Mouse (Mus musculus) C2C12 (cell line): Measurements from ENCODE around the gene Tgfa. TPM values are rescaled to one million over a fixed set of nuclear protein-coding genes. Genes with fewer than 3 reads are reported as not detected.

Experiments used
- H3K27me3 ChIP-seq: one replicate; pipeline ENCODE4 v1.6.1; 2011; ENCODE audit not compliant: control insufficient read depth, insufficient read depth, insufficient read length
- H3K36me3 ChIP-seq: one replicate; pipeline ENCODE4 v1.6.1; 2011; ENCODE audit not compliant: control insufficient read depth, insufficient read depth
- H3K4me3 ChIP-seq: one replicate; pipeline ENCODE4 v1.5.1; 2011; ENCODE audit warnings: mild to moderate bottlenecking, control low read depth; ENCODE audit not compliant: poor library complexity, insufficient read depth, severe bottlenecking
- H3K79me2 ChIP-seq: one replicate; pipeline ENCODE4 v1.6.1; 2011; ENCODE audit not compliant: control insufficient read depth, insufficient read depth
- H3K79me3 ChIP-seq: one replicate; pipeline ENCODE4 v1.6.1; 2011; ENCODE audit warnings: low read depth, control low read depth
- H3ac ChIP-seq: one replicate; pipeline ENCODE3; 2011; ENCODE audit warnings: low read depth; ENCODE audit not compliant: control insufficient read depth, insufficient read length
- CEBPB ChIP-seq: IDR thresholded peaks from one replicate; pipeline ENCODE4 v1.6.1; 2011; ENCODE audit warnings: low read depth, mild to moderate bottlenecking, control low read depth, moderate library complexity
- CTCF ChIP-seq: IDR thresholded peaks from one replicate; pipeline ENCODE4 v1.5.1; 2011; ENCODE audit not compliant: control insufficient read depth, insufficient read depth, insufficient read length
- FOSL1 ChIP-seq: IDR thresholded peaks from one replicate; pipeline ENCODE4 v1.8.0; 2011; ENCODE audit warnings: mild to moderate bottlenecking, low read length; ENCODE audit not compliant: poor library complexity, insufficient read depth, severe bottlenecking
- MAX ChIP-seq: IDR thresholded peaks from one replicate; pipeline ENCODE4 v1.6.1; 2011; ENCODE audit warnings: mild to moderate bottlenecking, control low read depth
- MYOD1 ChIP-seq: IDR thresholded peaks from one replicate; pipeline ENCODE4 v1.6.1; 2011; ENCODE audit warnings: low read depth; ENCODE audit not compliant: control insufficient read depth, insufficient read length
- MYOG ChIP-seq: IDR thresholded peaks from one replicate; pipeline ENCODE4 v1.6.1; 2011; ENCODE audit not compliant: control insufficient read depth, insufficient read length; ENCODE audit errors: extremely low read depth
- USF1 ChIP-seq: IDR thresholded peaks from one replicate; pipeline ENCODE4 v1.6.1; 2011; ENCODE audit warnings: low read depth, mild to moderate bottlenecking, control low read depth, moderate library complexity
- polyA plus RNA-seq: library from polyadenylated mRNA; unstranded; fragments of >200 nt; fragmentation: generic; extraction: Trizol; gene quantifications from one replicate; pipeline ENCODE4 v1.2.1, GENCODE M21; 2012; ENCODE audit warnings: missing spikeins

The Tgfa gene
- polyA plus RNA-seq, 1 experiment = 0.54 TPM

GRCm38 (mm10) chr6:86154006-86154405 lies 41.0 kb upstream of the Tgfa start:
- H3K79me3 ChIP-seq = no peaks in the 10 kb centered on the region
- no peaks in the 10 kb centered on the region for H3K36me3 ChIP-seq
- no peaks in the 10 kb centered on the region for H3K79me2 ChIP-seq
- peaks cover 8% of the 10 kb centered on the region for H3K27me3 ChIP-seq
- no peak overlapping the region for H3ac ChIP-seq
- no peak overlapping the region for H3K4me3 ChIP-seq
- TF ChIP-seq MYOG (no peak), FOSL1 (no peak), MYOD1 (no peak), USF1 (no peak), CTCF (no peak), MAX (no peak), CEBPB (no peak)

- Histone ChIP-seq H3K4me3 (no peak overlapping the region), H3K27me3 (peaks cover 8% of the 10 kb centered on the region), H3K79me3 (no peaks in the 10 kb centered on the region), H3ac (no peak overlapping the region), H3K79me2 (no peaks in the 10 kb centered on the region), H3K36me3 (no peaks in the 10 kb centered on the region)
- TF ChIP-seq USF1 (no peak), CTCF (no peak), CEBPB (no peak), MAX (no peak), MYOD1 (no peak), MYOG (no peak), FOSL1 (no peak)
Observed at GRCm38 (mm10) chr6:86154481-86154880, 40.5 kb upstream of the Tgfa start.

- Histone ChIP-seq H3K79me2 (no peaks in the 10 kb centered on the region), H3K4me3 (no peak overlapping the region), H3ac (no peak overlapping the region), H3K79me3 (no peaks in the 10 kb centered on the region), H3K27me3 (peaks cover 8% of the 10 kb centered on the region), H3K36me3 (no peaks in the 10 kb centered on the region)
- TF ChIP-seq USF1 (no peak), CEBPB (no peak), MYOG (no peak), MYOD1 (peak; percentile 40), CTCF (no peak), MAX (peak; percentile 91), FOSL1 (no peak)
Observed at GRCm38 (mm10) chr6:86157253-86158234, 37.5 kb upstream of the Tgfa start.

GRCm38 (mm10) chr6:86160878-86161277 lies 34.1 kb upstream of the Tgfa start:
- TF ChIP-seq FOSL1 = no peak
- no peak for TF ChIP-seq CTCF
- no peak for TF ChIP-seq USF1
- TF ChIP-seq MAX = no peak
- no peak for TF ChIP-seq MYOD1
- TF ChIP-seq MYOG = no peak
- TF ChIP-seq CEBPB = no peak

GRCm38 (mm10) chr6:86161586-86161985 lies 33.4 kb upstream of the Tgfa start:
- Histone ChIP-seq H3K4me3 (no peak overlapping the region), H3ac (no peak overlapping the region), H3K36me3 (no peaks in the 10 kb centered on the region), H3K79me2 (no peaks in the 10 kb centered on the region), H3K27me3 (no peaks in the 10 kb centered on the region), H3K79me3 (no peaks in the 10 kb centered on the region)
- TF ChIP-seq MYOG = no peak
- TF ChIP-seq MYOD1 = no peak
- TF ChIP-seq CTCF = no peak
- no peak for TF ChIP-seq MAX
- TF ChIP-seq USF1 = no peak
- no peak for TF ChIP-seq CEBPB
- TF ChIP-seq FOSL1 = no peak

More at GRCm38 (mm10) chr6:86160878-86161277, 34.1 kb upstream of the Tgfa start:
- Histone ChIP-seq H3K36me3 (no peaks in the 10 kb centered on the region), H3K4me3 (no peak overlapping the region), H3ac (no peak overlapping the region), H3K79me2 (no peaks in the 10 kb centered on the region), H3K27me3 (peaks cover 3% of the 10 kb centered on the region), H3K79me3 (no peaks in the 10 kb centered on the region)
